Mouse (Mus musculus): ENCODE measurements around the gene Crb3.

- TF ChIP-seq CTCF (conservative IDR thresholded peaks at IDR 0.05; ENCODE audit: low read length) (no peak), NANOG (IDR thresholded peaks at IDR 0.05; ENCODE audit: borderline replicate concordance, low read length) (no peak), POU5F1 (IDR thresholded peaks at IDR 0.05; ENCODE audit: borderline replicate concordance, low read length) (no peak)
These were observed 47.1 kb downstream of the Crb3 start for GRCm38 (mm10) chr17:57106035-57106368.
